Mouse (Mus musculus) R1 (cell line): Measurements from ENCODE around the gene Pfdn6.
A peak's percentile ranks its signal among the peaks of the same experiment; 100 is the strongest.
"Not testable (repeated sequence)": the region's sequence is repeated elsewhere in the genome, so short reads cannot be mapped to it uniquely, and the experiment has no call there.

Source experiments
- DNase-seq: peaks from one replicate; pipeline ENCODE4 v3.0.0-alpha.2; 2018; ENCODE audit warnings: low read depth, low spot score

The Pfdn6 gene

GRCm38 (mm10) chr17:33897114-33897794 is 42.9 kb downstream of the Pfdn6 start:
- peak; percentile 92 for DNase-seq

GRCm38 (mm10) chr17:33893011-33893410 is 47.1 kb downstream of the Pfdn6 start:
- peak; percentile 80 for DNase-seq

- peak; percentile 96 for DNase-seq
These were observed 47.7 kb downstream of the Pfdn6 start for GRCm38 (mm10) chr17:33892429-33892828.

- not testable (repeated sequence) for DNase-seq
These were observed 48.3 kb downstream of the Pfdn6 start for GRCm38 (mm10) chr17:33891892-33892291.

GRCm38 (mm10) chr17:33891357-33891756 is 48.8 kb downstream of the Pfdn6 start:
- no peak for DNase-seq

- DNase-seq: peak; percentile 100
These were observed 49.5 kb downstream of the Pfdn6 start, which contains the start of gene Kifc1 for GRCm38 (mm10) chr17:33890533-33891059. TSS of gene Kifc1 (minus strand) at chr17:33890661.

GRCm38 (mm10) chr17:33889941-33890532 is 50.1 kb downstream of the Pfdn6 start:
- not testable (repeated sequence) for DNase-seq
